Mouse (Mus musculus) macrophage (primary cell): ENCODE results near the gene Plxna4. TPM values are rescaled to one million over a fixed set of nuclear protein-coding genes. Genes with fewer than 3 reads are reported as not detected.

Experiments used
- H3K27ac ChIP-seq: fragments of 350-480 bp; formaldehyde crosslinking; 2 replicates; pipeline ENCODE4 v1.9.0; 2021
- H3K36me3 ChIP-seq: fragments of 350-480 bp; formaldehyde crosslinking; 2 replicates; pipeline ENCODE4 v1.9.0; 2021; ENCODE audit errors: inconsistent target
- H3K4me3 ChIP-seq: fragments of 350-480 bp; formaldehyde crosslinking; 2 replicates; pipeline ENCODE4 v1.9.0; 2021; ENCODE audit errors: inconsistent target
- H3K79me2 ChIP-seq: fragments of 350-480 bp; formaldehyde crosslinking; 2 replicates; pipeline ENCODE4 v1.9.0; 2021; ENCODE audit errors: inconsistent target
- WGBS: methylation state at CpG from one replicate; pipeline ENCODE4 v1.1.7; 2026; ENCODE audit warnings: inconsistent platforms; ENCODE audit not compliant: missing documents; 5-methylcytosine and 5-hydroxymethylcytosine counted together
- polyA plus RNA-seq: library from polyadenylated mRNA; stranded (reverse); fragments of 250-400 nt; gene quantifications from 3 replicates; pipeline ENCODE4 v1.2.4, GENCODE M21; 2018; ENCODE audit warnings: inconsistent platforms

Gene Plxna4
- polyA plus RNA-seq, 1 experiment from 2014 or later: 0.23 TPM

- Histone ChIP-seq H3K36me3 (no peaks in the 10 kb centered on the region), H3K27ac (no peak overlapping the region), H3K4me3 (no peak overlapping the region), H3K79me2 (no peaks in the 10 kb centered on the region)
Observed at GRCm38 (mm10) chr6:32281457-32281856, 306.5 kb downstream of the Plxna4 start.

DNA sequence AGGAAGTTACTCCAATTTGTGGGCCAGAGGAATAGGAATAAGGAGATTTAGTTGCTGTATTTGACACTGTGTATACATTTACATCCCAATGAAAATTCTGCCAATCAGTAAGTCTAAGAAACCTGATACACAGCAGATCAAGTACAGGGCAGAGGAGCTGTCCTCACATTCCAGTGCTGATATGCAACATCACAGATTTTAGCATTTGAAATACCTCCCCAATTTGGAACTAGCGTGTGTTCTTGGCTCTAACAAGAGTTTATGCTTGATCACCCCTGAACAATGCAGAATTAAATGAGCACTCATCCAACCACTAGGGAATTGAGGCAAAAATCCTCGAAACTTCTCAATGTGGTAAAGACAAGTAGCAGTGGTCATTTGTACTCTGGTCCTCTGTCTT is 307.3 kb downstream of the Plxna4 start:
- WGBS: 72% methylated on average over 2 of the region's 2 CpGs
- Histone ChIP-seq H3K36me3 (no peaks in the 10 kb centered on the region), H3K27ac (no peak overlapping the region), H3K79me2 (no peaks in the 10 kb centered on the region), H3K4me3 (no peak overlapping the region)

GRCm38 (mm10) chr6:32271463-32271862 is 316.5 kb downstream of the Plxna4 start:
- Histone ChIP-seq H3K27ac (no peak overlapping the region), H3K4me3 (no peak overlapping the region), H3K36me3 (no peaks in the 10 kb centered on the region), H3K79me2 (no peaks in the 10 kb centered on the region)
- 91% methylated on average over 4 of the region's 4 CpGs for WGBS

GRCm38 (mm10) chr6:32266085-32266484 is 321.9 kb downstream of the Plxna4 start:
- 87% methylated on average over 7 of the region's 7 CpGs for WGBS
- H3K36me3 ChIP-seq: no peaks in the 10 kb centered on the region
- no peak overlapping the region for H3K4me3 ChIP-seq
- no peaks in the 10 kb centered on the region for H3K79me2 ChIP-seq
- H3K27ac ChIP-seq: no peak overlapping the region

- Histone ChIP-seq H3K4me3 (no peak overlapping the region), H3K36me3 (no peaks in the 10 kb centered on the region), H3K27ac (no peak overlapping the region), H3K79me2 (no peaks in the 10 kb centered on the region)
- WGBS: 90% methylated on average over 3 of the region's 3 CpGs
Observed at GRCm38 (mm10) chr6:32261339-32261738, 326.7 kb downstream of the Plxna4 start.

- no peaks in the 10 kb centered on the region for H3K79me2 ChIP-seq
- H3K36me3 ChIP-seq: no peaks in the 10 kb centered on the region
- 89% methylated on average over 5 of the region's 5 CpGs for WGBS
- H3K4me3 ChIP-seq: no peak overlapping the region
- no peak overlapping the region for H3K27ac ChIP-seq
Observed at GRCm38 (mm10) chr6:32260341-32260740, 327.7 kb downstream of the Plxna4 start.

- Histone ChIP-seq H3K4me3 (no peak overlapping the region), H3K79me2 (no peaks in the 10 kb centered on the region), H3K36me3 (no peaks in the 10 kb centered on the region), H3K27ac (no peak overlapping the region)
- 63% methylated on average over 2 of the region's 2 CpGs for WGBS
Observed at GRCm38 (mm10) chr6:32255191-32255590, 332.8 kb downstream of the Plxna4 start.

GRCm38 (mm10) chr6:32252168-32252567 is 335.8 kb downstream of the Plxna4 start:
- no peak overlapping the region for H3K4me3 ChIP-seq
- no peaks in the 10 kb centered on the region for H3K36me3 ChIP-seq
- no peak overlapping the region for H3K27ac ChIP-seq
- no peaks in the 10 kb centered on the region for H3K79me2 ChIP-seq
- 89% methylated on average over 5 of the region's 7 CpGs for WGBS

GRCm38 (mm10) chr6:32251674-32252073 is 336.3 kb downstream of the Plxna4 start:
- Histone ChIP-seq H3K36me3 (no peaks in the 10 kb centered on the region), H3K79me2 (no peaks in the 10 kb centered on the region), H3K27ac (no peak overlapping the region), H3K4me3 (no peak overlapping the region)
- WGBS: 83% methylated on average over 10 of the region's 10 CpGs

DNA sequence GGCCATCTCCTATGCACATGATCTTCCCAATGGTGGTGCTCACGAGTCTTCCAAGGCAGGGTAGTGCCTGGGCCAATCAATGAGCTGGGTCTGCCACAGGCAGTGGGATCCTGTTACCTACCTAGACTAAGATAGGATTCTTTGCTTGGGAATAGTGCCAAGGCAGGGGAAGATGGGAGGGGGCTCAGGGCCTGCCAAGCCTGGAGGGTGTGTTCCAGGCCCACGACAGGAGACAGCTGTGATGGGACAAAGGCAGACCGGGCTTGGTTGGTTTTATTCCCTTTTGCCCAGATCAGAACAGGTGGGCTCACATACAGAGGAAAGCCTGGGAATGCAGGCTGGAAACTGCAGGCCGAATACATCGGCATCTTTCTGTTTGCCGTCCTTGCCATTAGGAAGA is 342.0 kb downstream of the Plxna4 start:
- no peaks in the 10 kb centered on the region for H3K36me3 ChIP-seq
- H3K4me3 ChIP-seq: no peak overlapping the region
- H3K79me2 ChIP-seq: no peaks in the 10 kb centered on the region
- H3K27ac ChIP-seq: no peak overlapping the region
- 94% methylated on average over 5 of the region's 6 CpGs for WGBS

- Histone ChIP-seq H3K27ac (no peak overlapping the region), H3K4me3 (no peak overlapping the region), H3K36me3 (no peaks in the 10 kb centered on the region), H3K79me2 (no peaks in the 10 kb centered on the region)
- WGBS: 93% methylated on average over 2 of the region's 2 CpGs
Observed at GRCm38 (mm10) chr6:32243040-32243439, 345.0 kb downstream of the Plxna4 start.

DNA sequence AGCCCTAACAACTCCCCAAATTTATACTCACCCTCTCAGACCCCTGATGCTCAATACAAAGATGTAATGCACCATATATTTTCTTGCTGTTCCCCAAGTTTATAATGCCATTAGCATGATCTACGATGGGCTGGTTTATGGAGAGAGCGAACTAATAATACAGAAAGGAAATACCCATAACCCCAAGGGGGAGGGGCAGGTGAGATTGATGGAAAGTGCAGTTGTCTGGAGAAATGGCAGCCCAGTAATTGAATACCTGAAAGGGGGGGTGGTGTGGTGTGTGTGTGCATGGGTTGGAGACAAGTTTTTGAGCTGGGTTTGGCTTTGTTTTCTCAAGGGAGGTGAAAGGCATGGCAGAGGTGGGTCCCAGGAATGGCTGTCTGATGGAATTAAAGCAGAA is 356.6 kb downstream of the Plxna4 start:
- no peak overlapping the region for H3K27ac ChIP-seq
- H3K4me3 ChIP-seq: no peak overlapping the region
- WGBS: 87% methylated on average over 2 of the region's 2 CpGs
- H3K79me2 ChIP-seq: no peaks in the 10 kb centered on the region
- H3K36me3 ChIP-seq: no peaks in the 10 kb centered on the region

DNA sequence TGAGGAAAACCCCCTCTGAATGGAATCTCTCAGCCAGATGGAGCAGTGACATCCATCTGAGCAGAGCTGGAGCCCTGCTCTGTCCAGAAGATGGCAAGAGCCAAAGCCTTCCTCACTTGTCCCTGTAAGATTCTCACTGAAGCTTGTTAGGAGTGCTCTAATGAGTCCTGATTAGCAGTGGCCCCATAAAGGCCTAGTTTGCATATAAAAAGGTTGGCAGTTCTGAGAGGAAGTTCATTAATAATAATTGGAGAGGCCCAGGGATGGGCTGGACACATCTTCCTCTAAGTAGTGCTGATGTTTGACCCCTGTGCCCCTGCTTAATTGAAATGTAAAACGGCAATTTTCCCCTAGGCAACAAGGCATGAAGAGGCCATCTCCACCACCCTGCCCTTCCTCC is 361.4 kb downstream of the Plxna4 start:
- no peak overlapping the region for H3K27ac ChIP-seq
- 90% methylated on average over 1 of the region's 1 CpGs for WGBS
- H3K79me2 ChIP-seq: no peaks in the 10 kb centered on the region
- H3K4me3 ChIP-seq: no peak overlapping the region
- H3K36me3 ChIP-seq: no peaks in the 10 kb centered on the region

DNA sequence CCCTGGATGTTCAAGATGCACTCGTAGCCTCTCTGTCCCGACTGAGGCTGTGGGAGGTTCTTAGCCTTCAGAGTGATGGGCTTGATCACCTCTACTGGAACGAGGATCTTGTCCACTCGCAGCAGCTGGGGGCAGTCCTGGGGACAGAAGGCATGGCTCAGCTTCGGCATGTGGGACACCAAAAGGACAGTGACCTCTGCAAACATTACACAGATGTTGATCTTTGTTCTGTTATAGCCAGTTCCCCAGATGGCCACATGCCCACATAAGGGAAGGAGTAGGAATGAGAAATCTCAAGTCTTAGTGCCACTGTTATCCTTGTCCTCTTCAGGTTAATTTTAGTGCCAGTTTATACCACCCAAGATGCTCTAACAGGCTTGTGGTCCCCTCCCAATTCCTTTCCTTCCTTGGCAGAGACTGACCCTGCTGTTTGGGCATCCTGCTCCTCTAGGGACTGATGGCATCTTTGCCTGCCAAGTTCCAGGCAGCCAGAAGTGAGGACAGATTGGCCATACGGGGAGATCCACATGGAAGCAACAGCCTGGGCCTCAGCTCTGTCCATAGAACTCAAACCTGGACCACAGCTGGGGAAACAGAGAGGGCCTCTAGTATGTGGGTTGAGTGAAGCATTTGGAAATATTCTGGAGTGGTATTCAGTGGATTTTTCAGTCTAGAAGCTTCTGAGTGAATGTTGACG is 363.8 kb downstream of the Plxna4 start:
- no peaks in the 10 kb centered on the region for H3K79me2 ChIP-seq
- WGBS: 95% methylated on average over 7 of the region's 7 CpGs
- no peak overlapping the region for H3K27ac ChIP-seq
- no peaks in the 10 kb centered on the region for H3K36me3 ChIP-seq
- H3K4me3 ChIP-seq: no peak overlapping the region

GRCm38 (mm10) chr6:32220765-32221164 is 367.2 kb downstream of the Plxna4 start:
- H3K4me3 ChIP-seq: no peak overlapping the region
- H3K79me2 ChIP-seq: no peaks in the 10 kb centered on the region
- H3K27ac ChIP-seq: no peak overlapping the region
- H3K36me3 ChIP-seq: no peaks in the 10 kb centered on the region
- 98% methylated on average over 8 of the region's 8 CpGs for WGBS

DNA sequence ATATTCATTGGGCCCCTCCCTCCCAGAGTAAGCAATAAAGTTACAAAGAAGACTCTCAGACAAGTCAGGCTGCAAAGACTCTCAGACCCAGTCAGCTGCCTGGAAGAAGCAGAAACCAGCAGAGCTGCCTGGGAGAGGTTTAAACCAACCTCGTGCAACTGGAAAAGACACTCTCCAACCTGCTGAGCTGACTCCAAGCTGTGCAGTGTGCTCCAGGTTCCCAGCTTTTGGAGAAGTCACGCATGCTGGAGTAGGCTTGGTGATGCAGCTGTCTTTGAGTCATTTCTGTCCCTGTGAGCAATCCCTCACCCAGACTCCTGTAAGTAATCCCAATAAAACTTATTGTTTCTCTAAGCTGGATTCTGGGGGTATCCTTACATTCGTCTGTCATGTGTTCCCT is 369.4 kb downstream of the Plxna4 start:
- no peak overlapping the region for H3K27ac ChIP-seq
- no peak overlapping the region for H3K4me3 ChIP-seq
- H3K36me3 ChIP-seq: no peaks in the 10 kb centered on the region
- 88% methylated on average over 3 of the region's 3 CpGs for WGBS
- H3K79me2 ChIP-seq: no peaks in the 10 kb centered on the region
